In the genomic region with DNA sequence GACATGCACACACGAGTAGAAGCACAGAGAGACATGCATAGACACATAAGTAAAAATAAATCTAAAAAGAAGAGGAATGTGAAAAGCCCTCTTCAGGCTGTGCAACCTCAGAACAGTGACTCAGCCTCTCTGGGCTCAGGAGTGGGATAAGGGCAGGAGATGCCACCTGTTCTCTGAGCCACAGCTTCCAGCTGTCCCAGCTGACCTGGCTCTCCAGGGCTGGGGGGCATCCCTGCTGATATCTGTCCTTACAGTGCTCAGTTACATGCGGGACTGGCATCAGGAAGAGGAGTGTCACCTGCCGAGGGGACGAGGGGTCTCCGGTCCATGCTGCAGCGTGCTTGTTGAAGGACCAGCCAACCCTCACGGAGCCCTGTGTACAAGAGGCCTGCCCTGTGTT, we compare ENCODE assay signal across 36 mouse cellular contexts. TPM values are rescaled to one million over a fixed set of nuclear protein-coding genes. Genes with fewer than 3 reads are reported as not detected.
"Had no signal": no experiment of that assay in that cellular context is flagged by ENCODE, and none has a peak within 500 bp of the region (broad histone marks: within the 10 kb centered on the region; RNA-seq: fewer than 3 reads in every experiment).

No protein-coding gene starts in this region.

- DNase-seq: heart, adult 18-20 months; heart, adult 2 months; heart, postnatal 10 days; heart, postnatal 14 days; heart, postnatal 36 days; heart, postnatal 4 days; kidney, adult 11 months; kidney, adult 18-20 months; kidney, adult 2 months; kidney, adult 8-10 months; kidney, adult 9 months; kidney, postnatal 10 days; kidney, postnatal 14 days; kidney, postnatal 36 days; kidney, postnatal 4 days; layer of hippocampus, adult 9-11 months had no signal

- H3K9ac ChIP-seq: heart, embryonic 12.5 days; heart, embryonic 13.5 days; heart, embryonic 15.5 days; hindbrain, embryonic 12.5 days; hindbrain, embryonic 13.5 days; hindbrain, embryonic 14.5 days; hindbrain, embryonic 15.5 days; intestine, embryonic 15.5 days; kidney, embryonic 15.5 days had no signal

- H3K27ac ChIP-seq: heart, adult 2 months; heart, embryonic 10.5 days; heart, embryonic 13.5 days; heart, embryonic 15.5 days; hindbrain, embryonic 12.5 days; hindbrain, embryonic 13.5 days; hindbrain, embryonic 14.5 days; hindbrain, embryonic 15.5 days; hindbrain, postnatal 0 days; intestine, embryonic 15.5 days; kidney, embryonic 15.5 days; kidney, postnatal 0 days; layer of hippocampus, adult 2 months had no signal

- H3K27me3 ChIP-seq: hindbrain, embryonic 13.5 days; hindbrain, embryonic 15.5 days; intestine, embryonic 15.5 days; kidney, embryonic 15.5 days had no signal

- H3K4me1 ChIP-seq: heart, embryonic 12.5 days; heart, embryonic 13.5 days; heart, embryonic 15.5 days; hindbrain, embryonic 15.5 days had no signal

- H3K36me3 ChIP-seq: heart, embryonic 10.5 days; heart, embryonic 12.5 days; heart, embryonic 13.5 days; heart, embryonic 15.5 days; hindbrain, embryonic 10.5 days; hindbrain, embryonic 12.5 days; hindbrain, embryonic 13.5 days; hindbrain, embryonic 15.5 days; intestine, embryonic 15.5 days; kidney, embryonic 15.5 days had no signal

- H3K4me3 ChIP-seq: heart, adult 2 months; heart, embryonic 10.5 days; heart, embryonic 12.5 days; heart, embryonic 13.5 days; heart, embryonic 15.5 days; hindbrain, embryonic 10.5 days; hindbrain, embryonic 12.5 days; hindbrain, embryonic 13.5 days; hindbrain, embryonic 15.5 days; intestine, embryonic 15.5 days; kidney, embryonic 15.5 days; layer of hippocampus, adult 2 months had no signal

- H3K9me3 ChIP-seq: heart, embryonic 10.5 days; heart, embryonic 12.5 days; heart, embryonic 13.5 days; heart, embryonic 15.5 days; hindbrain, embryonic 10.5 days; hindbrain, embryonic 12.5 days; hindbrain, embryonic 13.5 days; hindbrain, embryonic 15.5 days; intestine, embryonic 15.5 days; kidney, embryonic 15.5 days had no signal

- ATAC-seq: hindbrain, embryonic 16.5 days; hindbrain, postnatal 0 days; inflammation-experienced regulatory T-cells, adult 6 months; intestine, embryonic 15.5 days; intestine, embryonic 16.5 days; intestine, postnatal 0 days had no signal

- H3K4me2 ChIP-seq: heart, embryonic 11.5 days; heart, embryonic 12.5 days; heart, embryonic 13.5 days; heart, embryonic 15.5 days; hindbrain, embryonic 12.5 days; hindbrain, embryonic 13.5 days; hindbrain, embryonic 14.5 days; hindbrain, embryonic 15.5 days; intestine, embryonic 15.5 days; kidney, embryonic 15.5 days had no signal

RNA-seq across cellular contexts. Expression of a gene that starts 13.3 kb away (rescaled TPM):
- total RNA-seq: hematopoietic stem cell, adult 5-6 weeks had no signal
- polyA plus RNA-seq: inflammation-experienced regulatory T-cells, adult 6 months had no signal
